Mouse (Mus musculus) heart, adult 2 months (tissue): Measurements from ENCODE around the gene Cap1.

Experiments
- CTCF ChIP-seq: fragments of 200-600 bp; IDR thresholded peaks from 2 replicates; pipeline ENCODE4 v1.8.1; 2022; ENCODE audit warnings: antibody characterized with exemption, mild to moderate bottlenecking, moderate library complexity
- EP300 ChIP-seq: fragments of 200-500 bp; IDR thresholded peaks from 2 replicates; pipeline ENCODE4 v1.6.1; 2011; ENCODE audit warnings: low read depth, low read length, control low read depth; ENCODE audit not compliant: insufficient read depth
- POLR2A ChIP-seq: fragments of 200-500 bp; IDR thresholded peaks from 2 replicates; pipeline ENCODE4 v1.6.1; 2011; ENCODE audit warnings: mild to moderate bottlenecking, low read depth, low read length, control low read depth; ENCODE audit not compliant: insufficient read depth

- TF ChIP-seq CTCF: no peak
- no peak for TF ChIP-seq POLR2A
- TF ChIP-seq EP300: no peak
Observed at GRCm38 (mm10) chr4:122887336-122887735, 1.5 kb upstream of the Cap1 start.
